Mouse (Mus musculus) embryonic facial prominence, embryonic 11.5 days (tissue): ENCODE results near the gene Zfp296. TPM values are rescaled to one million over a fixed set of nuclear protein-coding genes. Genes with fewer than 3 reads are reported as not detected.

Source experiments
- ATAC-seq: fragments of 200-750 bp; cut with Nextera tagmentation; replicated peaks from 2 replicates; pipeline ENCODE4 v1.8.0; 2017; ENCODE audit warnings: low read depth; ENCODE audit not compliant: insufficient number of reproducible peaks, low FRiP score, low TSS enrichment
- DNase-seq: peaks from one replicate; pipeline ENCODE4 v3.0.0-alpha.2; 2015; ENCODE audit warnings: low spot score
- H3K27ac ChIP-seq: fragments of 300-500 bp; sonication (generic); replicated peaks from 2 replicates; pipeline ENCODE4 v1.5.1; 2014; ENCODE audit warnings: mild to moderate bottlenecking, low read depth, low read length, control low read depth
- H3K27me3 ChIP-seq: fragments of 300-500 bp; sonication (generic); 2 replicates; pipeline ENCODE4 v1.6.1; 2014; ENCODE audit warnings: mild to moderate bottlenecking, low read length, moderate library complexity, mixed read lengths; ENCODE audit not compliant: control insufficient read depth, insufficient read depth
- H3K36me3 ChIP-seq: fragments of 300-500 bp; sonication (generic); replicated peaks from 2 replicates; pipeline ENCODE4 v1.6.1; 2014; ENCODE audit warnings: low read depth, mild to moderate bottlenecking, low read length, moderate library complexity, mixed read lengths; ENCODE audit not compliant: control insufficient read depth, insufficient read depth
- H3K4me1 ChIP-seq: fragments of 300-500 bp; sonication (generic); 2 replicates; pipeline ENCODE4 v1.6.1; 2014; ENCODE audit warnings: low read length, mixed read lengths; ENCODE audit not compliant: control insufficient read depth, insufficient read depth
- H3K4me2 ChIP-seq: fragments of 300-500 bp; sonication (generic); 2 replicates; pipeline ENCODE4 v1.6.1; 2014; ENCODE audit warnings: low read depth, mild to moderate bottlenecking, control low read depth, low read length, moderate library complexity
- H3K4me3 ChIP-seq: fragments of 300-500 bp; sonication (generic); 2 replicates; pipeline ENCODE4 v1.5.1; 2014; ENCODE audit warnings: low read depth, low read length, control low read depth
- H3K9ac ChIP-seq: fragments of 300-500 bp; sonication (generic); replicated peaks from 2 replicates; pipeline ENCODE4 v1.6.1; 2014; ENCODE audit warnings: mild to moderate bottlenecking, control low read depth, low read length
- H3K9me3 ChIP-seq: fragments of 300-500 bp; sonication (generic); replicated peaks from 2 replicates; pipeline ENCODE4 v1.6.1; 2016; ENCODE audit warnings: mild to moderate bottlenecking, low read length, inconsistent platforms, mixed read lengths; ENCODE audit not compliant: control insufficient read depth
- WGBS: fragments of 180-500 bp; shearing (Covaris S2); extraction: QIAGEN DNeasy Blood & Tissue Kit; methylation state at CpG from one replicate; pipeline ENCODE4 v1.1.7; 2014; 5-methylcytosine and 5-hydroxymethylcytosine counted together
- polyA plus RNA-seq: library from polyadenylated mRNA; unstranded; fragments of >200 nt; fragmentation: Nextera tagmentation; extraction: Ambion mirVana; gene quantifications from 2 replicates; pipeline ENCODE4 v1.2.1, GENCODE M21; 2014

Zfp296 gene
- polyA plus RNA-seq, 1 experiment from 2014 or later, result 0.31 TPM

DNA sequence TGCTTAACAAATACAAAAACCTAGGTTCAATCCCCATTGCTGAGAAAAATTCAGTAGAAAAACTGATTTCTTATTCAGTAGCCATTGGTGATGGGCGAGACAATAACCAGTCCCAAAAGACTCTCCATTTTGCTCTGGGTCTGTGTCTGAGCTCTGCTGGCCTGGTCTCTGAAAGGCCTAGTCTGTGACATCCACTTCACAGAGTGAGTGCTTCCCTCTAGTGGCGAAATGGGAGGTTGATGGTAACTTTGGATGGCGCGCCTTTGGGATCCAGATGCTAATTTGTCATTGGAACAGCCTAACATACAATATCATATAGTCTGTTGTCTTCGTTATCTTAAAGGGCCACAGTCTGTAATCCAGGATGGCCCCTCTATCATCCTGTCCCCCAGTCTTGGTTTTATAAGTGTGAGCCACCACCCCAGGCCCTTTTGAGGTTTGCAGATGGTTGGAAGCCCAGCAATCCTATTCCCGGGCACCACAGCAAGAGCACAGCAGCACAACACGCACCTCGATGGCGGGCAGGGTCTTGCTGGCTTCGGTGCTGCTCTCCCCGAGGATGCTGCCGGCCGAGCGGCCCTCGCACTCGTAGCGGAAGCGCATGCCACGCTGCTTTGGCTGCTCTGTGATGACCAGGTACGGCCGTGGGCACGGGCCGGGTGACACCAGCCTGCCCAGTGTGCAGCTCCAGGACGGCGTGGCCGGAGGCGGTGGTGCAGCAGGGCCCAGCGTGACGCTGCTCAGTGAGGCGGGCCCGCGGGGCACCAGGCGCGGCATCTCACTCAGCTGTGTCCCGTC, 42.1 kb downstream of the Zfp296 start:
- H3K27me3 ChIP-seq, result no peaks in the 10 kb centered on the region
- H3K27ac ChIP-seq, result no peak overlapping the region
- H3K9ac ChIP-seq, result peak overlapping the region; percentile 47
- peak; percentile 57; the same call in 1 of the 2 replicates for ATAC-seq
- H3K4me3 ChIP-seq, result peak overlapping the region; percentile 25
- H3K4me1 ChIP-seq, result no peaks in the 10 kb centered on the region
- DNase-seq, result peak; percentile 95
- no peaks in the 10 kb centered on the region for H3K36me3 ChIP-seq
- no peaks in the 10 kb centered on the region for H3K9me3 ChIP-seq
- peak overlapping the region; percentile 44 for H3K4me2 ChIP-seq
- whole genome bisulfite sequencing, result 5% methylated on average over 35 of the region's 35 CpGs

DNA sequence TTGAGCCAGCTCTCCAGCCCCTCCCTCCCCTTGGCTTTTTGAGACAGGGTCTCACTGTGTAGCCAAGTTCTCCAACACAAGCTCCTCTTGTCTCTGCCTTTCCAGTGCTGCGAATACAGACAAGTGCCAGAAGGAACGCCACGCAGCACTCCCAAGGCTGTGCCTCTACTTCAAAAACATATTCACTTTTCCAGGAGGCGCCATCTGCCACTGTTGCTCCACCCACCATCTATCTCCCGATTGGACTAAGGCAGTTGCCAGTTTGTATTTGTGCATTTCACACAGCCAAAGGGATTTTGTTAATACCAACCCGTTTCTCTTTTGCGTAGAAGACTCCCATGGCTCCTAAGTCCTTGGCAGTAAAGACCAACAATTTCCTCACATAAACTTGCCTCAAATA, 43.7 kb downstream of the Zfp296 start:
- WGBS, result 90% methylated on average over 7 of the region's 7 CpGs
- no peak for ATAC-seq
- DNase-seq, result no peak
- Histone ChIP-seq H3K36me3 (no peaks in the 10 kb centered on the region), H3K27me3 (no peaks in the 10 kb centered on the region), H3K4me2 (no peak overlapping the region), H3K4me1 (no peaks in the 10 kb centered on the region), H3K27ac (no peak overlapping the region), H3K4me3 (no peak overlapping the region), H3K9ac (no peak overlapping the region), H3K9me3 (no peaks in the 10 kb centered on the region)

DNA sequence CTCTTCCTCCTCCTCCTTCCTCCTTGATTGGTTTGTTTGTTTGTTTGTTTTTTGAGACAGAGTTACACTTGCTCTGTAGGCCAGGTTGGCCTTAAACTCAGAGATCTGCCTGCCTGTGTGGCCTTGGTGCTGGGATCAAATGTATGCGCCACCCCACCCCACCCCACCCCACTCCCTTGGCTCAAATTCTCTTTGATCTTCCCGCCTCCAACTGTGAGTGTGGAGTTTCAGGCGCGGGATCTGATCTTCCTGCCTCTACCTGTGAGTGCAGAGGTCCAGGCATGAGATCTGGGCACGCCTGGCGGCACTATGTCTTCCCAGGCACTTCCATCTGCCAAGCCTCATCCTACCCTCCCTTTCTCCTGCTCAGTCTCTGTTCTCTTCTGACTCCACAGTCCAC, 45.2 kb downstream of the Zfp296 start:
- 49% methylated on average over 6 of the region's 6 CpGs for WGBS
- ATAC-seq (no peak), DNase-seq (no peak)
- Histone ChIP-seq H3K36me3 (no peaks in the 10 kb centered on the region), H3K4me1 (no peaks in the 10 kb centered on the region), H3K27ac (no peak overlapping the region), H3K9me3 (no peaks in the 10 kb centered on the region), H3K4me3 (no peak overlapping the region), H3K9ac (no peak overlapping the region), H3K4me2 (no peak overlapping the region), H3K27me3 (no peaks in the 10 kb centered on the region)

DNA sequence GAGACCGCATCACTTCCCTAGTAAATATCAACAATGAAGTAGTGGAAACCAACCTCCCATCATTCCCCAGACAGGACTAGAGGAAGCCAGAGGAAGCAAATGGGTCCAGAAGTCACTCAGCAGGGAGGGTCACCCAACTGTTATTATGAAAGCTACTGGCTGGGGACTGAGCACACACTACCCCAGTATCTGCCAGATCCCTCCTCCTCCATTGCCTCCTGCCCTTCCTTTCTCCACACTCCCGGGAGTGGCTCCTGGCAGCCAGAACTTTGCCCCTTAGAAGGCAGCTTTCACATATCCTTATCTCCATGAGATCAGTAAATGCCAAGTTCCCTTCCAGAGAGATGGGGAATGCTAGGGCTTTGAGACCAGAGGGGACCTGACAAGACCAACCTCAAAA, 46.3 kb downstream of the Zfp296 start:
- no peaks in the 10 kb centered on the region for H3K27me3 ChIP-seq
- no peak overlapping the region for H3K27ac ChIP-seq
- H3K9ac ChIP-seq, result no peak overlapping the region
- H3K4me1 ChIP-seq, result no peaks in the 10 kb centered on the region
- DNase-seq (no peak), ATAC-seq (no peak)
- H3K4me2 ChIP-seq, result no peak overlapping the region
- no peaks in the 10 kb centered on the region for H3K36me3 ChIP-seq
- H3K9me3 ChIP-seq, result no peaks in the 10 kb centered on the region
- H3K4me3 ChIP-seq, result no peak overlapping the region
- WGBS, result 50% methylated on average over 2 of the region's 2 CpGs

DNA sequence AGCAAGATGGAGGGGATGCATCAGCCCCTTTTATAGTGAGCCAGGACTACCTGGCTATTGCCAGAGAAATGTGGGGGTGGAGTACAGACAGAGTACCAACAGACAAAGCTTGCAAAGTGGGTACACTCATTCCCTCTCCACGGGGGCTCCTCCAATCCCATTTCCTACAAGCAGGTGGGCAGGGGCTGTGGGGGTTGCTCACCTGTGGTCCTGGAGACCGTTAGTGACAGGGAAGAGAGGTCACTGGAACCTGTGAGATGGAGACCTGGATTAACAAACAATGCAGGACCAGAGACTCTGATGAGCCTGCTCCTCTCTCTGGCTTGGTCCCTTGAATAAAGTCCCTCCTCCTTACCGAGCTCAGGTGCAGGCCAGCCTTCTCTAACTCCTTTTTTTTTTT, 50.6 kb downstream of the Zfp296 start:
- Histone ChIP-seq H3K4me2 (no peak overlapping the region), H3K9me3 (no peaks in the 10 kb centered on the region), H3K27me3 (no peaks in the 10 kb centered on the region), H3K27ac (no peak overlapping the region), H3K36me3 (no peaks in the 10 kb centered on the region), H3K4me3 (no peak overlapping the region), H3K9ac (no peak overlapping the region), H3K4me1 (no peaks in the 10 kb centered on the region)
- DNase-seq (no peak), ATAC-seq (no peak)
- 62% methylated on average over 3 of the region's 3 CpGs for WGBS

DNA sequence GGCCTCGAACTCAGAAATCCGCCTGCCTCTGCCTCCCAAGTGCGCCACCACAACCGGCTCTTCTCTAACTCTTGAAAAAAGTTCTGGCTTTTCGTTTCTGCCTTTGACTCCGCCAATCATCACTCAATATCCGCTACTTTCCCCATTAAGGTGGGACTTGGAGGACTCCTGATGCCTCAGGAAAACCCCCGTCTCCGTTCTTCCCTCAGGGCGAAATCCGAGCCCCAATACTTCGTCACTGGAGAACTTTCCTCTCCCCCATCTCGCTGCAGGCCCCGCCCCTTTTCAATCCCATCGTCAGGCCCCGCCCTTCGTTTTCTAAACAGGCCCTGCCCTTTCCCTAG, 51.1 kb downstream of the Zfp296 start:
- WGBS, result 15% methylated on average over 17 of the region's 17 CpGs
- Histone ChIP-seq H3K27me3 (no peaks in the 10 kb centered on the region), H3K4me2 (peak overlapping the region; percentile 94), H3K27ac (0 out of 2 replicates have a peak overlapping the region, but pooled peaks have one; percentile 4), H3K9me3 (no peaks in the 10 kb centered on the region), H3K9ac (no peak overlapping the region), H3K36me3 (no peaks in the 10 kb centered on the region), H3K4me1 (no peaks in the 10 kb centered on the region), H3K4me3 (peak overlapping the region; percentile 72)
- ATAC-seq (no peak), DNase-seq (no peak)

DNA sequence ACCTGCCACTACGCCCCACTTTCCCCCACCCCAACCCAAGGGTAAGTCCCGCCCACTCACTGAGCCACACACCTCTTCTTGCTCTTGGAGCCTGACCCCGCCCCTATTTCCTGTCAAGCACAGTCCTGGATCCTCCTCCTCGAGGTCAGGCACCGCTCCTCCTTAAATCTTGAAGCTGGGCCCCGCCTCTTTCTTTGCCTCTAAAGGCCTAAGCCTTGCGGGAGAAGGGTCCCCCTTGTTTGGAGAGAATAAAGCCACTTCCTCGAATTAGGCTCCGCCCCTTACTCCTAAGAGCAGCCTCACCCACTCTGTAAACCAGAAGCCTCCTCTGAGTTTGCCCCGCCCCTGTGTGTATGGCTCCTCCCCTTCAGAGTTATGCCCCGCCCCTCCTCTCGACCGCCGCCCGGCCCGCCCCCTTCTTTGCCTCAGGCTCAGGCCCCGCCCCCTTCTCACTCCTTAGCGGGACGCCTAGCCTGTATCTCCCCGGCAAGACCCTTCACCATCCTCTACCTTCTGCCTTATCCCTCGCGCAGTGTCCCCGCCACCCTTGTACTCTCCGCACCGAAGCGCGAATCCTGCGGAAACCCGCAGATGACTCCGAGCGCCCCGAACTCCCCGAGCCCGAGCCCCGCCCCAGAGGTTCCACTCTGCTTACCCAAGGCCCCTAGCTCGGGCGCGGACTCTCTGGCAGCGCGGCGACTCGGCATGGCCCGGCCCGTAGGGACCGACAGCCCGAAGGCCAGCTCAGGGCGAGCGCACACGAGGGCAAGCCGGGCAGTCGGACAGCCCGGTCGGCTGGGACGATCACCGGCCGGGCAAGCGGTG, 51.7 kb downstream of the Zfp296 start:
- peak overlapping the region; percentile 94 for H3K4me2 ChIP-seq
- no peaks in the 10 kb centered on the region for H3K36me3 ChIP-seq
- no peaks in the 10 kb centered on the region for H3K27me3 ChIP-seq
- WGBS, result 1% methylated on average over 48 of the region's 57 CpGs
- ATAC-seq, result peak; percentile 89
- peak overlapping the region; percentile 62; the same call in 1 of the 2 replicates for H3K27ac ChIP-seq
- peak; percentile 90 for DNase-seq
- H3K9ac ChIP-seq, result peak overlapping the region; percentile 50
- peak overlapping the region; percentile 72 for H3K4me3 ChIP-seq
- no peaks in the 10 kb centered on the region for H3K9me3 ChIP-seq
- H3K4me1 ChIP-seq, result no peaks in the 10 kb centered on the region

DNA sequence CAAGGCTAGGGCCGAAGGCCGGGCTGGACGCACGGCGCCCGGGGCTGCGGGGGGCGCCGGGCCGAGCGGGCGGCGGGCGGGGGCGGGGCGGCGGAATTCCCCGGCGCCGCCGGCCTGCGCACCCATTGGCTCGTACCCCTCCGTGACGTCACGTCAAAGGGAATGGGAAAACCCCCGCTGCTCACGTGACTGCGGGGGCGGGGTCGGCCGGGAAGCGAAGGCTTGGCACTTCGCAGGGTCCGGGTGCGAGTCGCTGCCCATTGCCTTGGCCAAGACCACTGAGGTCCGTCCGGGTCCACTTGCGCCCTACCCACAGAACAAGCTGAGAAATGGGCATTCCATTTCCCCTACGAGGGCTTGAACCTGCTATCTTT, 52.3 kb downstream of the Zfp296 start, which contains the start of gene Relb:
Relb (minus strand) TSS at position 78 of the 374 bp plus-strand sequence.
- Histone ChIP-seq H3K4me1 (no peaks in the 10 kb centered on the region), H3K9me3 (no peaks in the 10 kb centered on the region), H3K27ac (peak within 1 kb of the TSS; percentile 62; the same call in 1 of the 2 replicates), H3K27me3 (no peaks in the 10 kb centered on the region), H3K4me2 (peak within 1 kb of the TSS; percentile 94), H3K4me3 (peak within 1 kb of the TSS; percentile 72), H3K9ac (peak within 1 kb of the TSS; percentile 50), H3K36me3 (peaks cover under 1% of the 10 kb centered on the region; the same call in 1 of the 2 replicates)
- under 1% methylated on average over 27 of the region's 41 CpGs for WGBS
- DNase-seq, result peak; percentile 94
- ATAC-seq, result peak; percentile 34
